Mouse (Mus musculus): Measurements from ENCODE around the gene Creb5.

DNA sequence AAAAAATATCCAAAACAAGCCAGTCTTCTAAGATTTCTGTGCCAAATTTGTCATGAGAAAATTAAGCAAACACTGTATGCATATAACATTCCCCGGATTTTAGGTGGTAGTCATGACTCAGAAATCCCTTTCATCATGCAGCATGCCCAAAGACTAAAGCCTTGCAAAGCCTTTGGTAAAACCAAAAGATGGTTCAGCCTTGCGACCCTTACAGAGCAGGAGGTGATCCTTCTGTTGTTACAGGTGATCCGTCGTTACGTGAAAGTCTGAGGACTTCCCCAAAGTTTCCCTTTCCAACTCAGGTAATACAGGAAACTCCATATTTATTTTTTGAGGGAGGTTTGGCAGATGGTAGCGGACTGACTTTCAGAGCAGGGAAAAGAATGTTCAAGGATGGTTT lies 122.1 kb downstream of the Creb5 start:
- no peak for TF ChIP-seq CTCF (IDR thresholded peaks at IDR 0.05)
- no peak for TF ChIP-seq POLR2A (IDR thresholded peaks at IDR 0.05; ENCODE audit: insufficient read depth, low read depth, low read length)

All from heart, adult 2 months (tissue).